ENCODE assay signal across 13 mouse cellular contexts in the genomic region with DNA sequence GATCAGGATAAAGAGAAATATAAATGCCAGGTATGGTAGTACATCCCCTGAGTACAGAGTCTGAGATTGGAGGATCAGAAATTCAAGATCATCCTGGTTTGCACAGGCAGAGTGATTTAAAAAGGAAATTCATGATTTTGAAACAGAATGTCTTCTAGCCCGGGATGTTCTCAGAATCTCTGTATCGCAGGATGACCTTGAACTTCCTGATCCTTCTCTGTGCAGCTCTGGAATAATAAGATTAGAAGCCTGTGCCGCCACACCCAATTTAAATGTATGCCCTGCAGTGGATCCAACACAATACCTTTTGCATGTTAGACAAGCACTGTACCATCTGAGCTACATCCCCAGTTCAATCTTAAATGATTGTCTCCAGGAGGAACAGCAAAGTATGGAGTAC. TPM values are rescaled to one million over a fixed set of nuclear protein-coding genes. Genes with fewer than 3 reads are reported as not detected.
A peak's percentile ranks its signal among the peaks of the same experiment; 100 is the strongest.
DNase-seq lines count a peak whose midpoint lies in the region; ATAC-seq and TF ChIP-seq lines count a peak whose summit lies in the region.
"Had no signal": no experiment of that assay in that cellular context is flagged by ENCODE, and none has a peak within 500 bp of the region (broad histone marks: within the 10 kb centered on the region; RNA-seq: fewer than 3 reads in every experiment).

No protein-coding gene starts in this region.

- intact Hi-C loops in heart, postnatal 36 days (cut with DNase I), result no loop called here

- no peak overlapping the region for H3K9ac ChIP-seq in heart, embryonic 14.5 days (ENCODE audit: low read length)
- no peak overlapping the region; the same call in 1 of the 2 replicates for H3K9ac ChIP-seq in ES-E14 (ENCODE audit: insufficient read depth, low read depth, low read length, poor library complexity, severe bottlenecking)
- H3K9ac ChIP-seq in forebrain, postnatal 0 days, result no peak overlapping the region
- no peak overlapping the region for H3K9ac ChIP-seq in midbrain, embryonic 13.5 days (replicated peaks)
- H3K9ac ChIP-seq: liver, embryonic 14.5 days had no signal

- peak overlapping the region; percentile 63; the same call in 1 of the 2 replicates for H3K4me2 ChIP-seq in heart, embryonic 14.5 days (ENCODE audit: low read length)
- no peak overlapping the region; the same call in 1 of the 2 replicates for H3K4me2 ChIP-seq in forebrain, postnatal 0 days (ENCODE audit: low read depth)
- H3K4me2 ChIP-seq in midbrain, embryonic 13.5 days (replicated peaks), result peak overlapping the region; percentile 58

- 72% methylated on average over 3 of the region's 3 CpGs for WGBS in heart, embryonic 14.5 days
- WGBS in forebrain, postnatal 0 days, result 79% methylated on average over 3 of the region's 3 CpGs
- WGBS in midbrain, embryonic 13.5 days, result 59% methylated on average over 3 of the region's 3 CpGs

- in situ Hi-C loops in ES-E14 (cut with MboI; ENCODE audit: low sequenced_read_pairs in 2 of 2, unreplicated experiment in 2 of 2), result no loop called here

- H3K4me3 ChIP-seq in heart, embryonic 14.5 days (ENCODE audit: control insufficient read depth in 1 of 2, insufficient read depth in 1 of 2, low read depth in 1 of 2, low read length in 2 of 2), result no peak overlapping the region
- peak overlapping the region; percentile 86 to 87; a peak in 3 of 4 replicates for H3K4me3 ChIP-seq in ES-E14 (ENCODE audit: insufficient read depth in 1 of 2, low read depth in 1 of 2, low read length in 2 of 2, poor library complexity in 1 of 2, severe bottlenecking in 1 of 2)
- H3K4me3 ChIP-seq in forebrain, postnatal 0 days (ENCODE audit: low read depth, low read length), result no peak overlapping the region
- H3K4me3 ChIP-seq in midbrain, embryonic 13.5 days (replicated peaks), result peak overlapping the region; percentile 49; the same call in 1 of the 2 replicates
- H3K4me3 ChIP-seq: heart, adult 2 months had no signal

- no peaks in the 10 kb centered on the region for H3K9me3 ChIP-seq in heart, embryonic 14.5 days (ENCODE audit: control insufficient read depth, low read length)
- H3K9me3 ChIP-seq in ES-E14 (ENCODE audit: control insufficient read depth, insufficient read depth, low read depth, low read length), result no peaks in the 10 kb centered on the region
- H3K9me3 ChIP-seq in forebrain, postnatal 0 days (ENCODE audit: low read length), result no peaks in the 10 kb centered on the region
- H3K9me3 ChIP-seq in midbrain, embryonic 13.5 days, result no peaks in the 10 kb centered on the region

- H3K27me3 ChIP-seq in heart, embryonic 14.5 days (ENCODE audit: control insufficient read depth, insufficient read depth, low read length), result no peaks in the 10 kb centered on the region
- H3K27me3 ChIP-seq in forebrain, postnatal 0 days (ENCODE audit: insufficient read depth, low read length), result no peaks in the 10 kb centered on the region
- peaks cover 3% of the 10 kb centered on the region; the same call in 1 of the 2 replicates for H3K27me3 ChIP-seq in midbrain, embryonic 13.5 days

- peaks cover 0 to 4% of the 10 kb centered on the region in 2 experiments; a peak in 2 of 4 replicates for H3K4me1 ChIP-seq in heart, embryonic 14.5 days (ENCODE audit: control insufficient read depth in 2 of 2, insufficient read depth in 2 of 2, low read length in 2 of 2)
- peaks cover 0 to 3% of the 10 kb centered on the region in 2 experiments; a peak in 2 of 4 replicates for H3K4me1 ChIP-seq in ES-E14 (ENCODE audit: control insufficient read depth in 2 of 2, insufficient read depth in 2 of 2, low read length in 2 of 2, poor library complexity in 1 of 2)
- H3K4me1 ChIP-seq in forebrain, postnatal 0 days (ENCODE audit: insufficient read depth), result no peaks in the 10 kb centered on the region
- peaks cover 7% of the 10 kb centered on the region; the same call in 1 of the 2 replicates for H3K4me1 ChIP-seq in midbrain, embryonic 13.5 days (replicated peaks)

- H3K27ac ChIP-seq in heart, embryonic 14.5 days (replicated peaks in 1 of 2; ENCODE audit: control insufficient read depth in 1 of 2, insufficient read depth in 1 of 2, low read depth in 2 of 2, low read length in 2 of 2), result 0 out of 4 replicates have a peak overlapping the region, but pooled peaks of 1 of the 2 experiments have one; percentile 17
- peak overlapping the region; percentile 99; the same call in 1 of the 2 replicates for H3K27ac ChIP-seq in ES-E14 (ENCODE audit: insufficient read depth, low read depth, low read length, poor library complexity, severe bottlenecking)
- H3K27ac ChIP-seq in forebrain, postnatal 0 days (ENCODE audit: low read depth, low read length), result 0 out of 2 replicates have a peak overlapping the region, but pooled peaks have one; percentile 85
- H3K27ac ChIP-seq in midbrain, embryonic 13.5 days, result no peak overlapping the region
- H3K27ac ChIP-seq: liver, embryonic 14.5 days had no signal

- no peak for DNase-seq in heart, postnatal 36 days
- no peak for DNase-seq in ES-E14 (ENCODE audit: low read depth, low spot score)
- no peak for DNase-seq in forebrain, postnatal 0 days
- DNase-seq in right cerebral cortex, postnatal 25 days, result no peak
- DNase-seq in ovary, postnatal 36 days (ENCODE audit: low spot score), result no peak
- DNase-seq in thymus, postnatal 0 days (ENCODE audit: low spot score), result no peak
- DNase-seq: cerebellum, adult 9-11 months; heart, adult 2 months; thymus, postnatal 36 days had no signal

- H3K36me3 ChIP-seq in heart, embryonic 14.5 days (ENCODE audit: control insufficient read depth, insufficient read depth, low read length), result peaks cover 3% of the 10 kb centered on the region; the same call in 1 of the 2 replicates
- H3K36me3 ChIP-seq in ES-E14 (ENCODE audit: control insufficient read depth, insufficient read depth, low read length, poor library complexity, severe bottlenecking), result peaks cover 4% of the 10 kb centered on the region; the same call in 1 of the 2 replicates
- H3K36me3 ChIP-seq in forebrain, postnatal 0 days (ENCODE audit: insufficient read depth), result no peaks in the 10 kb centered on the region
- 0 out of 2 replicates have a peak, but pooled peaks cover 3% of the 10 kb centered on the region for H3K36me3 ChIP-seq in midbrain, embryonic 13.5 days

- no peak for TF ChIP-seq CTCF in forebrain, postnatal 0 days (IDR thresholded peaks at IDR 0.05; ENCODE audit: low read depth)

- ATAC-seq in heart, embryonic 14.5 days (ENCODE audit: insufficient number of reproducible peaks, insufficient read depth, low FRiP score, low read depth), result no peak
- no peak for ATAC-seq in forebrain, postnatal 0 days
- ATAC-seq in midbrain, embryonic 13.5 days, result no peak
- ATAC-seq: intestine, embryonic 16.5 days had no signal

TF ChIP-seq in ES-E14, 5 proteins besides CTCF, POLR2A, EP300 and RAD21:
- no peak for TF ChIP-seq HCFC1 (IDR thresholded peaks at IDR 0.05; ENCODE audit: borderline replicate concordance, insufficient read depth, low read length)
TF ChIP-seq in ES-E14: peak in this region for 0.

RNA-seq across cellular contexts. Expression of gene Gnl3l, which starts 1.7 kb away (rescaled TPM):
- 23.5 and 24.1 TPM in 2 replicates for polyA plus RNA-seq in heart, embryonic 14.5 days (2014; fragmentation: Nextera tagmentation; extraction: Ambion mirVana)
- 10 to 100 TPM; 32.8 to 37.2 TPM for total RNA-seq in heart, postnatal 36 days (2021)
- 51.9 and 63.8 TPM in 2 replicates for total RNA-seq in ES-E14 (2012; rRNA removed)
- total RNA-seq in forebrain, postnatal 0 days (2014; rRNA removed), result 151 and 179 TPM in 2 replicates
- polyA plus RNA-seq in forebrain, postnatal 0 days (2015; fragmentation: Nextera tagmentation; extraction: Ambion mirVana), result 78.4 and 98.6 TPM in 2 replicates
- polyA plus RNA-seq in midbrain, embryonic 13.5 days (2015; fragmentation: Nextera tagmentation; extraction: Ambion mirVana), result 74.1 and 80.0 TPM in 2 replicates
- 23.8 and 25.4 TPM in 2 replicates for polyA plus RNA-seq in thymus, postnatal 0 days (2015; fragmentation: Nextera tagmentation; extraction: Ambion mirVana)

RNA-seq across cellular contexts. Expression of gene Fgd1, which starts 27.2 kb away (rescaled TPM):
- 7.4 and 8.0 TPM in 2 replicates for polyA plus RNA-seq in heart, embryonic 14.5 days (2014; fragmentation: Nextera tagmentation; extraction: Ambion mirVana)
- 10 to 100 TPM in 1 of 2 experiments, 1 to 10 TPM in 1; 6.9 to 11.0 TPM for total RNA-seq in heart, postnatal 36 days (2021)
- total RNA-seq in ES-E14 (2012; rRNA removed), result 54.3 and 56.8 TPM in 2 replicates
- total RNA-seq in forebrain, postnatal 0 days (2014; rRNA removed), result 37.2 and 42.1 TPM in 2 replicates
- polyA plus RNA-seq in forebrain, postnatal 0 days (2015; fragmentation: Nextera tagmentation; extraction: Ambion mirVana), result 10.2 and 14.6 TPM in 2 replicates
- 11.6 and 13.0 TPM in 2 replicates for polyA plus RNA-seq in midbrain, embryonic 13.5 days (2015; fragmentation: Nextera tagmentation; extraction: Ambion mirVana)
- 1.1 and 2.0 TPM in 2 replicates for polyA plus RNA-seq in thymus, postnatal 0 days (2015; fragmentation: Nextera tagmentation; extraction: Ambion mirVana)

Comparison
In these comparisons a context has a peak if more than half of its experiments do, and no peak if none do; other contexts are left out.
1. H3K4me3 ChIP-seq: peak in ES-E14 (2 of 2) and midbrain, embryonic 13.5 days (single experiment); none in heart, embryonic 14.5 days (0 of 2) and forebrain, postnatal 0 days (single experiment).